In genomic region chr19:17180506-17180905, GRCm38 (mm10) we compare ENCODE assay signal across 14 mouse cellular contexts.
A peak's percentile ranks its signal among the peaks of the same experiment; 100 is the strongest.
DNase-seq lines count a peak whose midpoint lies in the region; ATAC-seq and TF ChIP-seq lines count a peak whose summit lies in the region.
"Had no signal": no experiment of that assay in that cellular context is flagged by ENCODE, and none has a peak within 500 bp of the region (broad histone marks: within the 10 kb centered on the region; RNA-seq: fewer than 3 reads in every experiment).

No protein-coding gene starts in this region.

- TF ChIP-seq POLR2A in heart, adult 2 months (IDR thresholded peaks at IDR 0.05; ENCODE audit: insufficient read depth, low read depth, low read length): no peak
- no peak for TF ChIP-seq POLR2A in brain, embryonic 14.5 days (IDR thresholded peaks at IDR 0.05; ENCODE audit: borderline replicate concordance, extremely low read depth, insufficient read depth, insufficient read length, poor library complexity, severe bottlenecking)

- no peak overlapping the region for H3K4me2 ChIP-seq in kidney, embryonic 16.5 days (replicated peaks; ENCODE audit: low read depth, low read length)
- H3K4me2 ChIP-seq: limb, embryonic 13.5 days had no signal

- peak; percentile 73; the same call in 1 of the 2 replicates for ATAC-seq in kidney, embryonic 16.5 days (ENCODE audit: low FRiP score, low TSS enrichment)
- ATAC-seq: inflammation-experienced regulatory T-cells, adult 6 months had no signal

- intact Hi-C loops in heart, adult 2 months (cut with DNase I): no loop called here
- intact Hi-C loops in heart, postnatal 25 days (cut with DNase I): no loop called here

- H3K36me3 ChIP-seq in heart, adult 2 months (ENCODE audit: control insufficient read depth, insufficient read depth, low read length): no peaks in the 10 kb centered on the region
- H3K36me3 ChIP-seq in kidney, embryonic 16.5 days (ENCODE audit: insufficient read depth, low read length): no peaks in the 10 kb centered on the region
- H3K36me3 ChIP-seq: limb, embryonic 13.5 days had no signal

- no peak for TF ChIP-seq EP300 in heart, adult 2 months (IDR thresholded peaks at IDR 0.05; ENCODE audit: insufficient read depth, low read depth, low read length)

- peak in 1 of 2 experiments; percentile 14 for DNase-seq in heart, adult 2 months
- no peak for DNase-seq in heart, postnatal 25 days (ENCODE audit: low spot score)
- no peak for DNase-seq in kidney, adult 18-20 months
- peak; percentile 76 for DNase-seq in brain, embryonic 14.5 days (ENCODE audit: low read depth)
- peak; percentile 32 to 43 for DNase-seq in left cerebral cortex, adult 9 months (ENCODE audit: low spot score in 2 of 2)
- no peak for DNase-seq in cerebellum, adult 11 months
- DNase-seq in urinary bladder, postnatal 25 days (ENCODE audit: low spot score): no peak
- DNase-seq: cerebellum, adult 9-10 months; gastrocnemius, adult 2 months; retina, postnatal 1 day; thymus, adult 2 months had no signal

- H3K9me3 ChIP-seq in kidney, embryonic 16.5 days (ENCODE audit: low read length): no peaks in the 10 kb centered on the region
- H3K9me3 ChIP-seq: limb, embryonic 13.5 days had no signal

- TF ChIP-seq CTCF in heart, adult 2 months (IDR thresholded peaks at IDR 0.05): no peak
- TF ChIP-seq CTCF in brain, embryonic 14.5 days (IDR thresholded peaks at IDR 0.05; ENCODE audit: borderline replicate concordance, extremely low read depth, insufficient read depth, insufficient read length): no peak

- no peak overlapping the region for H3K4me3 ChIP-seq in heart, adult 2 months
- H3K4me3 ChIP-seq in kidney, embryonic 16.5 days (ENCODE audit: low read length): no peak overlapping the region
- H3K4me3 ChIP-seq: gastrocnemius, adult 2 months; limb, embryonic 13.5 days had no signal

- H3K4me1 ChIP-seq in heart, adult 2 months (ENCODE audit: control insufficient read depth, insufficient read depth, low read length): no peaks in the 10 kb centered on the region
- no peaks in the 10 kb centered on the region for H3K4me1 ChIP-seq in kidney, embryonic 16.5 days (ENCODE audit: insufficient read depth, low read length)
- H3K4me1 ChIP-seq: limb, embryonic 13.5 days had no signal

- no peaks in the 10 kb centered on the region for H3K27me3 ChIP-seq in heart, adult 2 months (ENCODE audit: control insufficient read depth, insufficient read depth, low read length)
- H3K27me3 ChIP-seq in kidney, embryonic 16.5 days (ENCODE audit: insufficient read depth, low read length): no peaks in the 10 kb centered on the region
- H3K27me3 ChIP-seq: limb, embryonic 13.5 days had no signal

- 47% methylated on average over 4 of the region's 4 CpGs for WGBS in heart, adult 2 months
- 12% methylated on average over 4 of the region's 4 CpGs for WGBS in kidney, embryonic 16.5 days

- no peaks in the 10 kb centered on the region for H3K79me2 ChIP-seq in heart, adult 2 months (replicated peaks; ENCODE audit: control insufficient read depth, insufficient read depth, low read length)

- H3K9ac ChIP-seq in heart, adult 2 months (ENCODE audit: low read depth, low read length): no peak overlapping the region
- no peak overlapping the region for H3K9ac ChIP-seq in kidney, embryonic 16.5 days (replicated peaks; ENCODE audit: low read length)
- H3K9ac ChIP-seq: limb, embryonic 13.5 days had no signal

- peak overlapping the region; percentile 47 for H3K27ac ChIP-seq in heart, adult 2 months
- H3K27ac ChIP-seq in kidney, embryonic 16.5 days (ENCODE audit: low read length): no peak overlapping the region
- H3K27ac ChIP-seq: gastrocnemius, adult 2 months; limb, embryonic 13.5 days had no signal

Comparison
In these comparisons a context has a peak if more than half of its experiments do, and no peak if none do; other contexts are left out.
1. DNase-seq: peak in brain, embryonic 14.5 days (single experiment) and left cerebral cortex, adult 9 months (2 of 2); none in heart, postnatal 25 days (single experiment), kidney, adult 18-20 months (single experiment), cerebellum, adult 11 months (single experiment) and urinary bladder, postnatal 25 days (single experiment).